In the genomic region with DNA sequence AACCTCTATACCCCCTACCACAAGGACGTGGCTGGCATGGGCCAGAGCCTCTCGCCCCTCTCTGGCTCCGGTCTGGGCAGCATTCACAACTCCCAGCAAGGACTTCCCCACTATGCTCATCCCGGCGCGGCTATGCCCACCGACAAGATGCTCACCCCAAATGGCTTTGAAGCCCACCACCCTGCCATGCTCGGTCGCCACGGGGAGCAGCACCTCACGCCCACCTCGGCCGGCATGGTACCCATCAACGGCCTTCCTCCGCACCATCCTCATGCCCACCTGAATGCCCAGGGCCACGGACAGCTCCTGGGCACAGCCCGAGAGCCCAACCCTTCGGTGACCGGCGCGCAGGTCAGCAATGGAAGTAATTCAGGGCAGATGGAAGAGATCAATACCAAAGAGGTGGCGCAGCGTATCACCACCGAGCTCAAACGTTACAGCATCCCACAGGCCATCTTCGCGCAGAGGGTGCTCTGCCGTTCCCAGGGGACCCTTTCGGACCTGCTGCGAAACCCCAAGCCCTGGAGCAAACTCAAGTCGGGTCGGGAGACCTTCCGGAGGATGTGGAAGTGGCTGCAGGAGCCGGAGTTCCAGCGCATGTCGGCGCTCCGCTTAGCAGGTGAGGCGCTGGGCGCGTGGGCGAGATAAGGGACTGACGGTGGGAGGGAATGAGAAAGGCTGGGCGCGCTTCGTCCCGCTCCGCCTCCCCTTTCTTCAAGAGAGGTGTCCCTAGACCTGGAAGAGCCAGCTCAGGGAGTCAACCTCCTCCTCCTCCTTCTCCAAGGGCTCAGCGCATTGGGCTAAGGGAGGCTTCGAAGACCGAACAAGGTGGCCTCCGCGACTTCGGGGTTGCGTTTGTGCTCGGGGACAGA, we compare ENCODE assay signal across 10 mouse cellular contexts. TPM values are rescaled to one million over a fixed set of nuclear protein-coding genes. Genes with fewer than 3 reads are reported as not detected.
DNase-seq lines count a peak whose midpoint lies in the region; ATAC-seq and TF ChIP-seq lines count a peak whose summit lies in the region.
"Had no signal": no experiment of that assay in that cellular context is flagged by ENCODE, and none has a peak within 500 bp of the region (broad histone marks: within the 10 kb centered on the region; RNA-seq: fewer than 3 reads in every experiment).

No protein-coding gene starts in this region.

- H3K9me3 ChIP-seq in heart, embryonic 16.5 days (replicated peaks; ENCODE audit: control insufficient read depth, low read length), result no peaks in the 10 kb centered on the region; the same call in 1 of the 2 replicates
- no peaks in the 10 kb centered on the region for H3K9me3 ChIP-seq in hindbrain, postnatal 0 days (ENCODE audit: low read length)
- H3K9me3 ChIP-seq in midbrain, embryonic 15.5 days, result no peaks in the 10 kb centered on the region

- no peak for TF ChIP-seq POLR2A in heart, adult 2 months (IDR thresholded peaks at IDR 0.05; ENCODE audit: insufficient read depth, low read depth, low read length)

- no peak for TF ChIP-seq CTCF in heart, adult 2 months (IDR thresholded peaks at IDR 0.05)
- no peak for TF ChIP-seq CTCF in hindbrain, postnatal 0 days (IDR thresholded peaks at IDR 0.05; ENCODE audit: low read depth)

- no peak overlapping the region for H3K27ac ChIP-seq in heart, embryonic 16.5 days (ENCODE audit: low read length)
- no peak overlapping the region for H3K27ac ChIP-seq in heart, adult 2 months
- no peak overlapping the region for H3K27ac ChIP-seq in hindbrain, postnatal 0 days
- H3K27ac ChIP-seq in midbrain, embryonic 15.5 days, result peak overlapping the region; percentile 82

- peaks cover 97% of the 10 kb centered on the region for H3K27me3 ChIP-seq in heart, embryonic 16.5 days (ENCODE audit: control insufficient read depth, insufficient read depth, low read length)
- peaks cover 42% of the 10 kb centered on the region for H3K27me3 ChIP-seq in heart, adult 2 months (ENCODE audit: control insufficient read depth, insufficient read depth, low read length)
- peaks cover 87% of the 10 kb centered on the region for H3K27me3 ChIP-seq in hindbrain, postnatal 0 days (ENCODE audit: insufficient read depth, low read length)
- H3K27me3 ChIP-seq in midbrain, embryonic 15.5 days (replicated peaks), result peaks cover 70% of the 10 kb centered on the region

- peaks cover 12% of the 10 kb centered on the region for H3K4me1 ChIP-seq in heart, embryonic 16.5 days (ENCODE audit: control insufficient read depth, insufficient read depth, low read length)
- H3K4me1 ChIP-seq in heart, adult 2 months (ENCODE audit: control insufficient read depth, insufficient read depth, low read length), result peaks cover 1% of the 10 kb centered on the region; the same call in 1 of the 2 replicates
- peaks cover 4% of the 10 kb centered on the region; the same call in 1 of the 2 replicates for H3K4me1 ChIP-seq in hindbrain, postnatal 0 days (ENCODE audit: insufficient read depth, low read length)
- peaks cover 41% of the 10 kb centered on the region for H3K4me1 ChIP-seq in midbrain, embryonic 15.5 days

- TF ChIP-seq EP300 in heart, adult 2 months (IDR thresholded peaks at IDR 0.05; ENCODE audit: insufficient read depth, low read depth, low read length), result no peak

- intact Hi-C loops in heart, adult 2 months (cut with DNase I), result no loop called here
- intact Hi-C loops in left cerebral cortex, postnatal 36 days (cut with DNase I), result no loop called here

- no peaks in the 10 kb centered on the region for H3K36me3 ChIP-seq in heart, embryonic 16.5 days (ENCODE audit: control insufficient read depth, insufficient read depth)
- no peaks in the 10 kb centered on the region for H3K36me3 ChIP-seq in heart, adult 2 months (ENCODE audit: control insufficient read depth, insufficient read depth, low read length)
- no peaks in the 10 kb centered on the region for H3K36me3 ChIP-seq in hindbrain, postnatal 0 days (ENCODE audit: insufficient read depth, low read length)
- no peaks in the 10 kb centered on the region for H3K36me3 ChIP-seq in midbrain, embryonic 15.5 days (replicated peaks)

- H3K4me2 ChIP-seq in heart, embryonic 16.5 days (ENCODE audit: low read depth, low read length), result peak overlapping the region; percentile 78; the same call in 1 of the 2 replicates
- peak overlapping the region; percentile 94 for H3K4me2 ChIP-seq in hindbrain, postnatal 0 days (ENCODE audit: low read depth, low read length)
- H3K4me2 ChIP-seq in midbrain, embryonic 15.5 days, result peak overlapping the region; percentile 95

- no peaks in the 10 kb centered on the region for H3K79me2 ChIP-seq in heart, adult 2 months (replicated peaks; ENCODE audit: control insufficient read depth, insufficient read depth, low read length)

- WGBS in heart, embryonic 16.5 days, result 2% methylated on average over 56 of the region's 56 CpGs
- WGBS in heart, adult 2 months, result 3% methylated on average over 56 of the region's 56 CpGs
- WGBS in hindbrain, postnatal 0 days, result under 1% methylated on average over 55 of the region's 56 CpGs
- WGBS in midbrain, embryonic 15.5 days, result under 1% methylated on average over 56 of the region's 56 CpGs

- H3K4me3 ChIP-seq in heart, embryonic 16.5 days (ENCODE audit: low read length), result peak overlapping the region; percentile 48
- H3K4me3 ChIP-seq in heart, adult 2 months, result no peak overlapping the region
- peak overlapping the region; percentile 47 for H3K4me3 ChIP-seq in hindbrain, postnatal 0 days (ENCODE audit: low read length)
- peak overlapping the region; percentile 49 for H3K4me3 ChIP-seq in midbrain, embryonic 15.5 days

- ATAC-seq in heart, embryonic 16.5 days (replicated peaks; ENCODE audit: extremely low read depth, insufficient read depth, low FRiP score), result no peak
- no peak for ATAC-seq in hindbrain, postnatal 0 days
- ATAC-seq in midbrain, embryonic 15.5 days (replicated peaks), result peak; percentile 8; the same call in 1 of the 2 replicates

- DNase-seq in heart, adult 2 months, result no peak
- DNase-seq in embryo, embryonic 11 days, result peak; percentile 14
- DNase-seq in hindbrain, postnatal 0 days (ENCODE audit: low spot score), result no peak
- no peak for DNase-seq in left cerebral cortex, postnatal 36 days (ENCODE audit: low spot score in 2 of 2)
- no peak for DNase-seq in testis, postnatal 14 days (ENCODE audit: low spot score)
- no peak for DNase-seq in thymus, adult 18-20 months
- DNase-seq: heart, adult 11 months; thymus, postnatal 36 days had no signal

- no peak overlapping the region for H3K9ac ChIP-seq in heart, embryonic 16.5 days (ENCODE audit: low read length)
- no peak overlapping the region for H3K9ac ChIP-seq in heart, adult 2 months (ENCODE audit: low read depth, low read length)
- H3K9ac ChIP-seq in hindbrain, postnatal 0 days (replicated peaks; ENCODE audit: low read length), result no peak overlapping the region
- H3K9ac ChIP-seq in midbrain, embryonic 15.5 days, result peak overlapping the region; percentile 55

RNA-seq across cellular contexts. Expression of a gene that starts 1.3 kb away (rescaled TPM):
- not detected in 2 replicates for polyA plus RNA-seq in heart, embryonic 16.5 days (2015; fragmentation: Nextera tagmentation; extraction: Ambion mirVana)
- total RNA-seq in heart, adult 2 months (2021), result not detected
- polyA plus RNA-seq in heart, adult 2 months (2012; rRNA removed), result not detected in 2 replicates
- total RNA-seq in hindbrain, postnatal 0 days (2014; rRNA removed), result 2.6 and 4.2 TPM in 2 replicates
- 1.9 and 2.6 TPM in 2 replicates for polyA plus RNA-seq in hindbrain, postnatal 0 days (2015; fragmentation: Nextera tagmentation; extraction: Ambion mirVana)
- polyA plus RNA-seq in midbrain, embryonic 15.5 days (2015; fragmentation: Nextera tagmentation; extraction: Ambion mirVana), result 7.0 and 8.2 TPM in 2 replicates
- total RNA-seq in left cerebral cortex, postnatal 36 days (2021), result under 1 TPM in 1 of 2 experiments, not detected in 1; 0.17 TPM
